Mouse (Mus musculus): ENCODE measurements around the gene Lamb1. TPM values are rescaled to one million over a fixed set of nuclear protein-coding genes. Genes with fewer than 3 reads are reported as not detected.

Gene Lamb1
- total and polyA plus RNA-seq, 3 experiments, result 0.11 TPM; not detected in 2

DNA sequence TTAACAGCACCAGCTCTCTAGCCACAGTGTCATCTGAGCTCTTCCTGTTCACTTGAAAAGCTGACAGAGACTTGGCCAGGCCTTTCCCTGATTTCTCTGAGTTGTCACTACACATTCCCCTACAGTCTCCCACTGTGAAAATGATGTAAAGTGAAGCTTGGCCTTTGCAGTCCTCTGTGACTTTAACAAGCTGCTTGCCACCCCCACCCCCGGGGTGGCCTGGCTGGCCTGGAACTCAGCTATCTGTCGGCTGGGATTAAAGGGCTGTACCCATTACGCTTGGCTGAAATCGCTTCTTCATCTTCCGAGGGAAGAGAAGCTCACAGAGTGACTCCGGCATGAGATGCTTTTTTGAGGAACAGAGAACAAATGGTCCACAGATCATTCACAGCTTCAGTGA is 50.9 kb downstream of the Lamb1 start:
- Histone ChIP-seq H3K9me3 (replicated peaks) (no peaks in the 10 kb centered on the region), H3K4me1 (ENCODE audit: insufficient read depth, low read depth, low read length) (no peaks in the 10 kb centered on the region; the same call in 1 of the 2 replicates), H3K36me3 (replicated peaks) (no peaks in the 10 kb centered on the region), H3K27me3 (ENCODE audit: insufficient read depth, low read length) (peaks cover 19% of the 10 kb centered on the region), H3K4me3 (ENCODE audit: low read depth, low read length) (no peak overlapping the region)
- no peak for DNase-seq (ENCODE audit: low spot score)
- no peak for ATAC-seq (ENCODE audit: extremely low read depth, insufficient number of reproducible peaks, low FRiP score, poor library complexity, severe bottlenecking)
- TF ChIP-seq GATA1 (IDR thresholded peaks at IDR 0.05; ENCODE audit: borderline replicate concordance, low read length) (no peak), GATA2 (IDR thresholded peaks at IDR 0.05; ENCODE audit: borderline replicate concordance, low read depth, low read length) (no peak), POLR2AphosphoS5 (IDR thresholded peaks at IDR 0.05; ENCODE audit: insufficient replicate concordance, low read depth, low read length) (no peak), TAL1 (conservative IDR thresholded peaks at IDR 0.05; ENCODE audit: low read depth, low read length) (no peak), CTCF (IDR thresholded peaks at IDR 0.05; ENCODE audit: low read depth, low read length) (no peak)

DNA sequence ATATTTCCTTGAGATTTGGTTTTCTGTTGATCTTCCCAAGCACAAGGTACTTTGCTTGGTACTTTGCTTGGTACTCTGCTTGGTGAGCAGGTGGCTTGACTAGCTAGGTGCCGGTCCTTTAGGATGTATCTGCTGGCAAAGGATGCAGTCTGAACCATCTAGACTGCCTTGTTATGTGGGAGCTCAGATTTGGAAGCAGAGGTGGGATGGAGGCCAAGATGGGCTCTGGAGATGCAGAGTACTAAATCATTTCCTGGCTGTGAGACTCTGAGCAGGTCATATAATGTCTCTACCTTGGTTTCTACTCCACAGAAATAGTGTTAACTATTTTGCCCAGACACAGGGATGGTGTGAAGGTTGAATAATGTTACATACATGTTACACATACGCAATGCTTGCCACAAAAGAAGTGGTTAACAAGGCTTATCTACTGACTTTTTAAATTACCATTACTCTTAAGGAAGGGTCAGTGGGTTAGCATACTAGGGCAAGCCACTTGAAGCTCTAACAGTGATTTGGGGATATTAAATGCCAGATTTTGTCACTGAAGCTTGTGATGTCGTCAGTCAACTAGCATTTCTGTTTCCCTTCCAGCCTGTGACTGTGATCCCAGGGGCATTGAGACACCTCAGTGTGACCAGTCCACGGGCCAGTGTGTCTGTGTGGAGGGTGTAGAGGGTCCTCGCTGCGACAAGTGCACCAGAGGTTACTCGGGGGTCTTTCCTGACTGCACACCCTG is 52.8 kb downstream of the Lamb1 start:
- Histone ChIP-seq H3K4me3 (ENCODE audit: low read depth, low read length) (no peak overlapping the region), H3K4me1 (ENCODE audit: insufficient read depth, low read depth, low read length) (no peaks in the 10 kb centered on the region; the same call in 1 of the 2 replicates), H3K9me3 (replicated peaks) (no peaks in the 10 kb centered on the region), H3K36me3 (replicated peaks) (no peaks in the 10 kb centered on the region), H3K27me3 (ENCODE audit: insufficient read depth, low read length) (peaks cover 22% of the 10 kb centered on the region)
- no peak for DNase-seq (ENCODE audit: low spot score)
- no peak for ATAC-seq (ENCODE audit: extremely low read depth, insufficient number of reproducible peaks, low FRiP score, poor library complexity, severe bottlenecking)
- no peak for TF ChIP-seq CTCF (IDR thresholded peaks at IDR 0.05; ENCODE audit: low read depth, low read length)
- TF ChIP-seq GATA1 (IDR thresholded peaks at IDR 0.05; ENCODE audit: borderline replicate concordance, low read length), result no peak
- TF ChIP-seq POLR2AphosphoS5 (IDR thresholded peaks at IDR 0.05; ENCODE audit: insufficient replicate concordance, low read depth, low read length), result no peak
- no peak for TF ChIP-seq GATA2 (IDR thresholded peaks at IDR 0.05; ENCODE audit: borderline replicate concordance, low read depth, low read length)
- TF ChIP-seq TAL1 (conservative IDR thresholded peaks at IDR 0.05; ENCODE audit: low read depth, low read length), result no peak

DNA sequence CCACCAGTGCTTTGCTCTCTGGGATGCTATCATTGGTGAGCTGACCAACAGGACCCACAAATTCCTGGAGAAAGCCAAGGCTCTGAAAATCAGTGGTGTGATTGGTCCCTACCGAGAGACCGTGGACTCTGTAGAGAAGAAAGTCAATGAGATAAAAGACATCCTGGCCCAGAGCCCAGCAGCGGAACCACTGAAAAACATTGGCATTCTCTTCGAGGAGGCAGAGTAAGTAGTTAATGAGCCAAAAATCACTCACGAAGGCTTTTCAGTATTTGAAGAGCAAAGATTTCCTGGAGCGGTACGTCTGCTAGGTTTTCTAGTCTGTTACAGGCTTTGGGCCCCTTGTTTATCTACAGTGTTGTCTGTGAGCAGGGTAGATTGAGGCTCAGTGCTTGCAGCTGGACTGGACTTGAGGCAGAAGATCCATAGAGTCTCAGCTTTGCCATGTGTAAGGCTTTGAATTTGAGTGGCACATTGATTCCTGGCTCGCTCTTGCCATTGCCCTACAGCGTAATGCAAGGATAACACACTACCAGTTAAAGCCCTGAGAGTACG is 53.5 kb downstream of the Lamb1 start:
- ATAC-seq (ENCODE audit: extremely low read depth, insufficient number of reproducible peaks, low FRiP score, poor library complexity, severe bottlenecking) (no peak), DNase-seq (ENCODE audit: low spot score) (no peak)
- no peaks in the 10 kb centered on the region for H3K36me3 ChIP-seq (replicated peaks)
- H3K27me3 ChIP-seq (ENCODE audit: insufficient read depth, low read length), result peaks cover 28% of the 10 kb centered on the region
- H3K9me3 ChIP-seq (replicated peaks), result no peaks in the 10 kb centered on the region
- no peaks in the 10 kb centered on the region for H3K4me1 ChIP-seq (ENCODE audit: insufficient read depth, low read depth, low read length)
- TF ChIP-seq TAL1 (conservative IDR thresholded peaks at IDR 0.05; ENCODE audit: low read depth, low read length) (no peak), GATA2 (IDR thresholded peaks at IDR 0.05; ENCODE audit: borderline replicate concordance, low read depth, low read length) (no peak), GATA1 (IDR thresholded peaks at IDR 0.05; ENCODE audit: borderline replicate concordance, low read length) (no peak), POLR2AphosphoS5 (IDR thresholded peaks at IDR 0.05; ENCODE audit: insufficient replicate concordance, low read depth, low read length) (no peak), CTCF (IDR thresholded peaks at IDR 0.05; ENCODE audit: low read depth, low read length) (no peak)
- no peak overlapping the region for H3K4me3 ChIP-seq (ENCODE audit: low read depth, low read length)

DNA sequence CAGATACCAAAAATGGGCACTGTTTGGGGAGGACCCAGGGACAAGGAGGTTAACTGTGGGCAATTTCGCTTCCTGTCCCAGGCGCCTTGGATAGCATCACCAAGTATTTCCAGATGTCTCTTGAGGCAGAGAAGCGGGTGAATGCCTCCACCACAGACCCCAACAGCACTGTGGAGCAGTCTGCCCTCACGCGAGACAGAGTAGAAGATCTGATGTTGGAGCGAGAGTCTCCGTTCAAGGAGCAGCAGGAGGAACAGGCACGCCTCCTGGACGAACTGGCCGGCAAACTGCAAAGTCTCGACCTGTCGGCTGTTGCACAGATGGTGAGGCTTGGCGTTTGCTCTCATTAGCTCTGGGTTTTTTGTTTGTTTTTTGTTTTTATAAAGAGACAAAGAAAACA is 55.8 kb downstream of the Lamb1 start:
- Histone ChIP-seq H3K36me3 (replicated peaks) (no peaks in the 10 kb centered on the region), H3K27me3 (ENCODE audit: insufficient read depth, low read length) (peaks cover 32% of the 10 kb centered on the region), H3K4me1 (ENCODE audit: insufficient read depth, low read depth, low read length) (no peaks in the 10 kb centered on the region), H3K9me3 (replicated peaks) (no peaks in the 10 kb centered on the region), H3K4me3 (ENCODE audit: low read depth, low read length) (no peak overlapping the region)
- no peak for TF ChIP-seq GATA1 (IDR thresholded peaks at IDR 0.05; ENCODE audit: borderline replicate concordance, low read length)
- TF ChIP-seq TAL1 (conservative IDR thresholded peaks at IDR 0.05; ENCODE audit: low read depth, low read length), result no peak
- TF ChIP-seq CTCF (IDR thresholded peaks at IDR 0.05; ENCODE audit: low read depth, low read length), result no peak
- no peak for TF ChIP-seq GATA2 (IDR thresholded peaks at IDR 0.05; ENCODE audit: borderline replicate concordance, low read depth, low read length)
- no peak for TF ChIP-seq POLR2AphosphoS5 (IDR thresholded peaks at IDR 0.05; ENCODE audit: insufficient replicate concordance, low read depth, low read length)
- DNase-seq (ENCODE audit: low spot score) (no peak), ATAC-seq (ENCODE audit: extremely low read depth, insufficient number of reproducible peaks, low FRiP score, poor library complexity, severe bottlenecking) (no peak)

DNA sequence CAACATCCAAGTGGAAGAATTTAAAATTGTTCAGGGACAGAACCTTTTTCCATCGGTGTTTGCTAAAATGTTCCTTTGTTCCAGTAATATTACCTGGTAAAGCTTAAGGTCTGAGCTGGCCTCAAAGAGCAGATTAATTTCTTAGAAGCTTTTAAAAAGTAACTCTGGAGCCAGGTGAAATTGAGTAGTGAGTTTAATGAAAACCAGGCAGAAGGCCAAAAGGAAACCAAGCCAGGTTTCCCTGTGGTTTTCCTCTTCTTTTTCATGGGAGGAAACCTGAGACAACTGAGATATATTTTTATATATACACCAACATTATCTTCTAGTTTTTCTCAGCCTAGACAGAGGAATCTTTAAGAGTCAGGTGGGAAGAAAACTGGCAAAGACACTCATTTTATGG is 56.5 kb downstream of the Lamb1 start:
- DNase-seq (ENCODE audit: low spot score) (no peak), ATAC-seq (ENCODE audit: extremely low read depth, insufficient number of reproducible peaks, low FRiP score, poor library complexity, severe bottlenecking) (no peak)
- Histone ChIP-seq H3K4me3 (ENCODE audit: low read depth, low read length) (no peak overlapping the region), H3K4me1 (ENCODE audit: insufficient read depth, low read depth, low read length) (no peaks in the 10 kb centered on the region), H3K36me3 (replicated peaks) (no peaks in the 10 kb centered on the region), H3K9me3 (replicated peaks) (no peaks in the 10 kb centered on the region), H3K27me3 (ENCODE audit: insufficient read depth, low read length) (peaks cover 31% of the 10 kb centered on the region)
- TF ChIP-seq TAL1 (conservative IDR thresholded peaks at IDR 0.05; ENCODE audit: low read depth, low read length) (no peak), GATA1 (IDR thresholded peaks at IDR 0.05; ENCODE audit: borderline replicate concordance, low read length) (no peak), CTCF (IDR thresholded peaks at IDR 0.05; ENCODE audit: low read depth, low read length) (no peak), POLR2AphosphoS5 (IDR thresholded peaks at IDR 0.05; ENCODE audit: insufficient replicate concordance, low read depth, low read length) (no peak), GATA2 (IDR thresholded peaks at IDR 0.05; ENCODE audit: borderline replicate concordance, low read depth, low read length) (no peak)

DNA sequence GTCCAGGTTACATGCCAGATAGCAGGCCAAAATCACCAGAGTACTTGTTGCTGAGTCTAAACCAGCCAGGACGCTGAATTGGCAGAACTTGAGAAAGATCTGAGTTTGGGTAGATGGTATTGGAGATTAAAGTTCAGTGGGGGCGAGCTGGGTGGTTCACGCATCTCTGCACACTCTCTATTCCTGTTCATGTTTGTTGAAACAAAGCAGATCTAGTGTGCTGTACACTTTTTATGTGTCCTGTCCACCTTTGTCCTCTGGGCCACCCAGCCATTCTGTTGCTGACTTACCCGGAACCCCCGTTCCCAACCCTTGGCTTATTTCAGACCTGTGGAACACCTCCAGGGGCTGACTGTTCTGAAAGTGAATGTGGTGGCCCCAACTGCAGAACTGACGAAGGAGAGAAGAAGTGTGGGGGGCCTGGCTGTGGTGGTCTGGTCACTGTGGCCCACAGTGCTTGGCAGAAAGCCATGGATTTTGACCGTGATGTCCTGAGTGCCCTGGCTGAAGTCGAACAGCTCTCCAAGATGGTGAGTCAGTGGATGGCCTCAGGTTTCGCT is 58.2 kb downstream of the Lamb1 start:
- Histone ChIP-seq H3K4me3 (ENCODE audit: low read depth, low read length) (no peak overlapping the region), H3K9me3 (replicated peaks) (no peaks in the 10 kb centered on the region), H3K36me3 (replicated peaks) (no peaks in the 10 kb centered on the region), H3K27me3 (ENCODE audit: insufficient read depth, low read length) (peaks cover 26% of the 10 kb centered on the region), H3K4me1 (ENCODE audit: insufficient read depth, low read depth, low read length) (no peaks in the 10 kb centered on the region)
- DNase-seq (ENCODE audit: low spot score) (no peak), ATAC-seq (ENCODE audit: extremely low read depth, insufficient number of reproducible peaks, low FRiP score, poor library complexity, severe bottlenecking) (no peak)
- TF ChIP-seq GATA2 (IDR thresholded peaks at IDR 0.05; ENCODE audit: borderline replicate concordance, low read depth, low read length) (no peak), CTCF (IDR thresholded peaks at IDR 0.05; ENCODE audit: low read depth, low read length) (no peak), GATA1 (IDR thresholded peaks at IDR 0.05; ENCODE audit: borderline replicate concordance, low read length) (no peak), TAL1 (conservative IDR thresholded peaks at IDR 0.05; ENCODE audit: low read depth, low read length) (no peak), POLR2AphosphoS5 (IDR thresholded peaks at IDR 0.05; ENCODE audit: insufficient replicate concordance, low read depth, low read length) (no peak)
